Mouse (Mus musculus) kidney, postnatal 14 days (tissue): ENCODE measurements around the gene Atrnl1.
"Not testable (repeated sequence)": the region's sequence is repeated elsewhere in the genome, so short reads cannot be mapped to it uniquely, and the experiment has no call there.

Experiments used
- DNase-seq: peaks from one replicate; pipeline ENCODE4 v3.0.0; 2022; ENCODE audit warnings: mixed read lengths

Atrnl1 gene

GRCm38 (mm10) chr19:57833083-57833482, 222.2 kb downstream of the Atrnl1 start:
- DNase-seq: no peak

DNA sequence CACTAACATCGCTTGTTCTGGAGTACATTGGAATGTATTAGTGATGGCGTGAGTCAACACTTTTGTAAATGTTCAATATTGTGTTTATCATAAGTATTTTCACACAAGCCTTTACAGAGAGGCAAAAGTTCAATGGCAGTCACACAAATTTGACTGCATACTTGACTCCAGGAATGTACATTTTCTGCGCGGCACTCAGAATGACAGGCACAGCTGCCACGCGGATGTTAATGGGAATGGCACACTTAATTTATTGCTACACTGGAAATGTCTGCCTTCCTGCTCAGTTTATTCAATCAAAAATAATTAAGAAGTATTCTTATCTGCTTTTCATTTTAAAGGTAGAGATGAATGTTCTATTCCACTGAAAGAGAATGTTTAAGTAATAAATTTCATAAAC, 227.0 kb downstream of the Atrnl1 start:
- DNase-seq: no peak

- no peak for DNase-seq
Observed at GRCm38 (mm10) chr19:57838546-57838945, 227.7 kb downstream of the Atrnl1 start.

DNA sequence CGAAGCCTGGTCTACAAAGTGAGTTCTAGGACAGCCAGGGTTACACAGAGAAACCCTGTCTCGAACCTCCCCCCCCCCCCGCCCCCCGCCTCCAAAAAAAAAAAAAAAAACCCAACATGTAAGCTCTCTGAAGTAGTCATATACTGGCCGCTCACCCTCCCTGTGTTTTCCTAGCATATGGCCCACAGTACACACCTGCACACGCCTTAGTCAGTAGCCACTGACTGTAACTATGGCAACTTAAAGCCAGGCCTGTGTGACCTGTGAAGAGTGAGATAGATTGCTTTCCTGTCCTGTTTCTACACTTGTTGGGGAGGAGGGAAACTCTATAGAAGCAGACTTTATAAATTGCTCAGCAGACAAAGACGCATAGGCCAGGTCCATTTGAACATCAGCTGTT, 239.1 kb downstream of the Atrnl1 start:
- DNase-seq: no peak

- no peak for DNase-seq
Observed at GRCm38 (mm10) chr19:57868350-57868749, 257.5 kb downstream of the Atrnl1 start.

- DNase-seq: no peak
Observed at GRCm38 (mm10) chr19:57870871-57871270, 260.0 kb downstream of the Atrnl1 start.

- no peak for DNase-seq
Observed at GRCm38 (mm10) chr19:57876057-57876456, 265.2 kb downstream of the Atrnl1 start.

- no peak for DNase-seq
Observed at GRCm38 (mm10) chr19:57877343-57877742, 266.5 kb downstream of the Atrnl1 start.

- DNase-seq: no peak
Observed at GRCm38 (mm10) chr19:57878583-57878982, 267.7 kb downstream of the Atrnl1 start.

DNA sequence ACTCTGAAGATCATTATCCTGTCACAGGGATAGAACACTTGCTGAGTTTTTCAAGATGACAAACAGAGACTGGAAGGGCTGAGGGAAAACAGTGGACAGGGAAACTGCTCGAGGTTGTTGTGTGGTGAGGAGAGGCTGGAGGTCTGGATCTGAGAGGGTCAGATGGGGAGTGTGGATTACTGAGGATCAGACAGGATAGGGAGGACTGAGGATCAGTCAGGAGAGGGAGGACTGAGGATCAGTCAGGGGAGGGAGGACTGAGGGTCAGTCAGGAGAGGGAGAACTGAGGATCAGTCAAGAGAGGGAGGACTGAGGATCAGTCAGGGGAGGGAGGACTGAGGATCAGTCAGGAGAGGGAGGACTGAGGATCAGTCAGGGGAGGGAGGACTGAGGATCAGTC, 269.0 kb downstream of the Atrnl1 start:
- not testable (repeated sequence) for DNase-seq

GRCm38 (mm10) chr19:57881927-57882326, 271.1 kb downstream of the Atrnl1 start:
- DNase-seq: no peak

GRCm38 (mm10) chr19:57888871-57889270, 278.0 kb downstream of the Atrnl1 start:
- DNase-seq: no peak

GRCm38 (mm10) chr19:57889741-57890140, 278.9 kb downstream of the Atrnl1 start:
- DNase-seq: peak; percentile 21

DNA sequence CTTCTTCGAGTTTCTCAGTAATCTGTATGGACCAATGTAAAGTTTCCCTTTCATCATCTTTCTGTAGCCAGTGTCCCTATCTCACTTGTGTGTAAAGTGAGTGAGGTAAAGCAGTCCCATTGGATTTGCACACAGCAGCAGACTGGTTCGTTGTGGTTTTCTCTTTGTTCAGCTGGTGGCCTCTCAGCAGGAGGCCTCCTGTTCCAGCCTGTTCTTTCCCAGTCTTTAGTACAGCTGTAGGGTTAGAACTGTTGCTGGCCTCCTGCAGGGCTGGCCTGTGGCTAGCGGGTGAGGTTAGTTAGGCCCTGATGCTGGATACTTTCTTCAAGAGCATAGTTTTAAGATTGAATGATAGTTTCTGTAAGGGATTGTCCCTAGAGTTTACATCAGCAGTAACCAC, 280.1 kb downstream of the Atrnl1 start:
- DNase-seq: no peak

GRCm38 (mm10) chr19:57894191-57894590, 283.4 kb downstream of the Atrnl1 start:
- no peak for DNase-seq

GRCm38 (mm10) chr19:57900037-57900436, 289.2 kb downstream of the Atrnl1 start:
- DNase-seq: no peak

DNA sequence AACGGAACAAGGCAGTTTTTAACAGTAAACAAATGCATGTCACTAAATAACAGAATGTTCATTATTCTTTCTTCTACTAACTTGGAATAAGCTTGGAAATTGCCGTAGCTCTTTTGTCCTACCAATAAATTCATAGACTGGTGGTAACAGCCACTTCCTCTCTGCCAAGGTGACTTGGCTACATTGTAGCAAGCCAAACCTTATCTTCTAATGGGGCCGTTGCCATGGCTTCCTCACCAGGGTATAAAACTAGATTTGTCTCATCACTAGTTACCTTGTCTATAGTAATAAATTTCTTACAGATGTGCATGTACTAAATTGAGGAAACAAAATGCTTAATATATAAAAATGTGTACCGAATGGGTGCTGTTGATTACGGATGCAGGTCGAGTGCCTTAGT, 298.6 kb downstream of the Atrnl1 start:
- DNase-seq: no peak

- DNase-seq: no peak
Observed at GRCm38 (mm10) chr19:57910650-57911049, 299.8 kb downstream of the Atrnl1 start.

DNA sequence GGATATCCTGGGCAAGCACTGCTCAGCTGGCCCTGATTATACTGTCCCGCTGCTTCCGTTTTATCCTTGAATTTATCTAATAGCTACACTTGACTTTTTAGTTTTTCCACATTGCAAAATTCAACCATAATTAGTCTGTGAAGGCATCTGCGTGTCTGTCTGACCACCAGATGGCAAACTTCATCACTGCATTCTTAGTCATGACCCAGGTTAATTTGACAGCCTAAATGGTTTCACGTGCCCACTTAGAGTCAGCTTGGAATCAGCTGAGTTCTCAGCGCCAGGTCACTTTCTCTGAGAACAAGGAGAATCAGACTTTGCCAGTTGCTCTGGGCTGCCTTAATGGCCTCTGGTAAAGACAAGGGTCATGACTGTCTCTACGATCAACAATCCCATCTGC, 305.5 kb downstream of the Atrnl1 start:
- DNase-seq: peak; percentile 9

DNA sequence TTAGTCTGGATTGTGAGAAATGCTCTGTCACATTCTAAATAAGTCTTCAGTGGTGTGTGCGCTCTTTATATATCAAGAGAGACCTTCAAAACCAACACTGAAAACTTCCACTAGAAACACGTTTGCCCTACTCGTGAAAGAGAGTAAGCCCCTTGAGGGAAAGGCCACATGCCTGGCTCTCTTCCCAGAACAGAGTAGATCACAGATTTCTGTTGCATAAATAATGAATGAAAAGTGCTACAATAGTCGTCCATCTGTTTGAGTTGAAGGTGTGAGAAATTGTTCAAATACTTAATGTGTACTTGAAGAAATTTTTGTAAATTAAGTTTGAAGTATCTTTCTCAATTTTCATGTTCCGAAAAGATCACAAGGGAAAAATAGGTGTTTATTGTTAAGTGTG, 312.2 kb downstream of the Atrnl1 start:
- no peak for DNase-seq

- DNase-seq: no peak
Observed at GRCm38 (mm10) chr19:57924856-57925255, 314.0 kb downstream of the Atrnl1 start.

GRCm38 (mm10) chr19:57925681-57926080, 314.8 kb downstream of the Atrnl1 start:
- no peak for DNase-seq

DNA sequence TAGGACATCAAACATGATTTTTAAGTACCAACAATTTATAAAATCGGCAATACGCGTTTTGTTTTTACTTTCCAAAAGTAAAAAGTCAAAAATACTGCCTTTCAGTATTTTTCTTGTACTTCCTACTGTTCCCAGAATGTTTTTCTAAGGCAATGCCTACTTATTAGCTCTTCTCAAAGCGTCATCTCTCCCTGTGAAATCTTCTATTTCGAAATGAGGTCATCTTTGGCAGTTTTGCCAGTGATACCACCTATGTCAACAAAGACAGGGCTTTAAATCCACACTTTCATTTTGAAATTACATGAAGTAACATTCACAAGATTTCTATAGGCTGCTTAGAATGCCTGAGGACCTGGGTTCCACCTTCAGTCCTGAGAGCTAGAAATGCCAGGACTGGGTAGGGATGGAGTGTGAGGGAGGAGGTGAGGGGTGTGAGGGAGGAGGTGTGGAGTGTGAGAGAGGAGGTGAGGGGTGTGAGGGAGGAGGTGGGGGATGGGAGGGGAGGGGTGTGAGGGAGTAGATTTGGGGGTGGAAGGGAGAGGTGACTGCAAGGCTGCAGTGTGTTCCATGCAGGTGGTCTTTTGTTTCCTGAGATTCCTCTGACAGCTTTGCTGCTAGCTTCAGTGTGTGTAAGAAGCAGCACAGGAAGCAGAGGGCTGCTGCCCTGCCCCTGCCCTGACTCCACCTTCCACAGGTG, 315.5 kb downstream of the Atrnl1 start:
- no peak for DNase-seq

- no peak for DNase-seq
Observed at GRCm38 (mm10) chr19:57926941-57927471, 316.2 kb downstream of the Atrnl1 start.
